Mouse (Mus musculus) liver, adult 2 months (tissue): ENCODE measurements around the gene Rpf2.

Source experiments
- CTCF ChIP-seq: fragments of 200-500 bp; IDR thresholded peaks from 2 replicates; pipeline ENCODE4 v1.5.1; 2011; ENCODE audit warnings: low read depth, low read length, control low read depth
- POLR2A ChIP-seq: fragments of 200-500 bp; IDR thresholded peaks from 2 replicates; pipeline ENCODE4 v1.6.1; 2011; ENCODE audit warnings: low read length, control low read depth; ENCODE audit not compliant: insufficient read depth; ENCODE audit errors: extremely low read depth

DNA sequence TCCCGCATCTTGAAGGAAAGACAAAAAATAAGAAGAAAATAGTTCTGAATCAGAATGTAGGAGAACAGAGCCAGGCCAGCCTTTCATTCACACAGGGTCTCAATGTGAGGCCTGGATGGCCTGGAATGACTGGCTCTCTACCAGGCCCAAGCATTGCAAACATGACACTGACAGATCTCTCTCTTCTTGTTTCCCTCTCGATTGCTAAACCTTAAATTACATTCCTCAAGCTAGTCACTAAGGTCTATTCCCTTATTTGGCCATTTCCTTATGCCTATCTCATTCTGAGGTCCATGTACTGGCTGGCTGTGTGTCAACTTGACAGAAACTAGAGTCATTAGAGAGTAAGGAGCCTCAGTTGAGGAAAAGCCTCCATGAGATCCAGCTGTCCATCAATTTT is 66.8 kb downstream of the Rpf2 start:
- TF ChIP-seq POLR2A (no peak), CTCF (no peak)
